Mouse (Mus musculus): ENCODE results near the gene Prkcq. TPM values are rescaled to one million over a fixed set of nuclear protein-coding genes. Genes with fewer than 3 reads are reported as not detected.

The Prkcq gene
- polyA plus RNA-seq, 1 experiment = 1.1 TPM

GRCm38 (mm10) chr2:11216847-11217246 is 44.9 kb downstream of the Prkcq start:
- H3K27me3 ChIP-seq (ENCODE audit: control insufficient read depth, insufficient read depth, low read length) = no peaks in the 10 kb centered on the region
- no peaks in the 10 kb centered on the region for H3K4me1 ChIP-seq (ENCODE audit: control insufficient read depth, insufficient read depth, insufficient read length, low read length)
- 67% methylated on average over 5 of the region's 5 CpGs for WGBS
- H3K4me3 ChIP-seq (ENCODE audit: low read depth, low read length) = no peak overlapping the region
- H3K36me3 ChIP-seq (ENCODE audit: control insufficient read depth, insufficient read depth, low read length) = no peaks in the 10 kb centered on the region
- TF ChIP-seq CTCF (IDR thresholded peaks at IDR 0.05; ENCODE audit: extremely low read depth, insufficient read length, insufficient replicate concordance, low read depth, low read length) = no peak
- no peak for TF ChIP-seq POLR2A (IDR thresholded peaks at IDR 0.05; ENCODE audit: low read depth, low read length)
- no peak overlapping the region for H3K27ac ChIP-seq (ENCODE audit: insufficient read depth, low read depth, low read length)

- TF ChIP-seq CTCF (IDR thresholded peaks at IDR 0.05; ENCODE audit: extremely low read depth, insufficient read length, insufficient replicate concordance, low read depth, low read length) = no peak
- TF ChIP-seq POLR2A (IDR thresholded peaks at IDR 0.05; ENCODE audit: low read depth, low read length) = no peak
- H3K4me1 ChIP-seq (ENCODE audit: control insufficient read depth, insufficient read depth, insufficient read length, low read length) = no peaks in the 10 kb centered on the region
- H3K4me3 ChIP-seq (ENCODE audit: low read depth, low read length) = no peak overlapping the region
- 65% methylated on average over 5 of the region's 5 CpGs for WGBS
- H3K27ac ChIP-seq (ENCODE audit: insufficient read depth, low read depth, low read length) = peak overlapping the region; percentile 62
- H3K36me3 ChIP-seq (ENCODE audit: control insufficient read depth, insufficient read depth, low read length) = no peaks in the 10 kb centered on the region
- H3K27me3 ChIP-seq (ENCODE audit: control insufficient read depth, insufficient read depth, low read length) = no peaks in the 10 kb centered on the region
Measured at GRCm38 (mm10) chr2:11218122-11218521, 46.2 kb downstream of the Prkcq start.

- TF ChIP-seq POLR2A (IDR thresholded peaks at IDR 0.05; ENCODE audit: low read depth, low read length) = no peak
- no peak for TF ChIP-seq CTCF (IDR thresholded peaks at IDR 0.05; ENCODE audit: extremely low read depth, insufficient read length, insufficient replicate concordance, low read depth, low read length)
- no peak overlapping the region for H3K27ac ChIP-seq (ENCODE audit: insufficient read depth, low read depth, low read length)
- H3K4me1 ChIP-seq (ENCODE audit: control insufficient read depth, insufficient read depth, insufficient read length, low read length) = no peaks in the 10 kb centered on the region
- H3K4me3 ChIP-seq (ENCODE audit: low read depth, low read length) = no peak overlapping the region
- WGBS = 91% methylated on average over 2 of the region's 2 CpGs
- no peaks in the 10 kb centered on the region for H3K27me3 ChIP-seq (ENCODE audit: control insufficient read depth, insufficient read depth, low read length)
- H3K36me3 ChIP-seq (ENCODE audit: control insufficient read depth, insufficient read depth, low read length) = no peaks in the 10 kb centered on the region
Measured at GRCm38 (mm10) chr2:11219262-11219661, 47.4 kb downstream of the Prkcq start.

GRCm38 (mm10) chr2:11224808-11225484 is 53.0 kb downstream of the Prkcq start:
- no peaks in the 10 kb centered on the region for H3K4me1 ChIP-seq (ENCODE audit: control insufficient read depth, insufficient read depth, insufficient read length, low read length)
- WGBS = 96% methylated on average over 3 of the region's 3 CpGs
- TF ChIP-seq POLR2A (IDR thresholded peaks at IDR 0.05; ENCODE audit: low read depth, low read length) = no peak
- TF ChIP-seq CTCF (IDR thresholded peaks at IDR 0.05; ENCODE audit: extremely low read depth, insufficient read length, insufficient replicate concordance, low read depth, low read length) = no peak
- no peak overlapping the region for H3K4me3 ChIP-seq (ENCODE audit: low read depth, low read length)
- no peak overlapping the region for H3K27ac ChIP-seq (ENCODE audit: insufficient read depth, low read depth, low read length)
- H3K27me3 ChIP-seq (ENCODE audit: control insufficient read depth, insufficient read depth, low read length) = no peaks in the 10 kb centered on the region
- H3K36me3 ChIP-seq (ENCODE audit: control insufficient read depth, insufficient read depth, low read length) = no peaks in the 10 kb centered on the region

GRCm38 (mm10) chr2:11225485-11225876 is 53.6 kb downstream of the Prkcq start:
- Histone ChIP-seq H3K4me3 (ENCODE audit: low read depth, low read length) (no peak overlapping the region), H3K27ac (ENCODE audit: insufficient read depth, low read depth, low read length) (no peak overlapping the region), H3K4me1 (ENCODE audit: control insufficient read depth, insufficient read depth, insufficient read length, low read length) (no peaks in the 10 kb centered on the region), H3K27me3 (ENCODE audit: control insufficient read depth, insufficient read depth, low read length) (no peaks in the 10 kb centered on the region), H3K36me3 (ENCODE audit: control insufficient read depth, insufficient read depth, low read length) (no peaks in the 10 kb centered on the region)
- WGBS = 73% methylated on average over 5 of the region's 5 CpGs
- TF ChIP-seq POLR2A (IDR thresholded peaks at IDR 0.05; ENCODE audit: low read depth, low read length) (no peak), CTCF (IDR thresholded peaks at IDR 0.05; ENCODE audit: extremely low read depth, insufficient read length, insufficient replicate concordance, low read depth, low read length) (no peak)

- Histone ChIP-seq H3K27me3 (ENCODE audit: control insufficient read depth, insufficient read depth, low read length) (no peaks in the 10 kb centered on the region), H3K4me3 (ENCODE audit: low read depth, low read length) (no peak overlapping the region), H3K36me3 (ENCODE audit: control insufficient read depth, insufficient read depth, low read length) (no peaks in the 10 kb centered on the region), H3K4me1 (ENCODE audit: control insufficient read depth, insufficient read depth, insufficient read length, low read length) (no peaks in the 10 kb centered on the region), H3K27ac (ENCODE audit: insufficient read depth, low read depth, low read length) (no peak overlapping the region)
- TF ChIP-seq POLR2A (IDR thresholded peaks at IDR 0.05; ENCODE audit: low read depth, low read length) = no peak
- TF ChIP-seq CTCF (IDR thresholded peaks at IDR 0.05; ENCODE audit: extremely low read depth, insufficient read length, insufficient replicate concordance, low read depth, low read length) = no peak
- 78% methylated on average over 7 of the region's 7 CpGs for WGBS
Measured at GRCm38 (mm10) chr2:11226555-11226954, 54.6 kb downstream of the Prkcq start.

- Histone ChIP-seq H3K4me3 (ENCODE audit: low read depth, low read length) (no peak overlapping the region), H3K27me3 (ENCODE audit: control insufficient read depth, insufficient read depth, low read length) (no peaks in the 10 kb centered on the region), H3K36me3 (ENCODE audit: control insufficient read depth, insufficient read depth, low read length) (no peaks in the 10 kb centered on the region), H3K27ac (ENCODE audit: insufficient read depth, low read depth, low read length) (no peak overlapping the region), H3K4me1 (ENCODE audit: control insufficient read depth, insufficient read depth, insufficient read length, low read length) (no peaks in the 10 kb centered on the region)
- WGBS = 66% methylated on average over 2 of the region's 2 CpGs
- no peak for TF ChIP-seq CTCF (IDR thresholded peaks at IDR 0.05; ENCODE audit: extremely low read depth, insufficient read length, insufficient replicate concordance, low read depth, low read length)
- no peak for TF ChIP-seq POLR2A (IDR thresholded peaks at IDR 0.05; ENCODE audit: low read depth, low read length)
Measured at GRCm38 (mm10) chr2:11229126-11229525, 57.2 kb downstream of the Prkcq start.
